Mouse (Mus musculus) C2C12 (cell line): Measurements from ENCODE around the gene Krtap27-1.

Experiments
- CEBPB ChIP-seq: IDR thresholded peaks from one replicate; pipeline ENCODE4 v1.6.1; 2011; ENCODE audit warnings: low read depth, mild to moderate bottlenecking, control low read depth, moderate library complexity
- CTCF ChIP-seq: IDR thresholded peaks from one replicate; pipeline ENCODE4 v1.5.1; 2011; ENCODE audit not compliant: control insufficient read depth, insufficient read depth, insufficient read length
- FOSL1 ChIP-seq: IDR thresholded peaks from one replicate; pipeline ENCODE4 v1.8.0; 2011; ENCODE audit warnings: mild to moderate bottlenecking, low read length; ENCODE audit not compliant: poor library complexity, insufficient read depth, severe bottlenecking
- MAX ChIP-seq: IDR thresholded peaks from one replicate; pipeline ENCODE4 v1.6.1; 2011; ENCODE audit warnings: mild to moderate bottlenecking, control low read depth
- MYOD1 ChIP-seq: IDR thresholded peaks from one replicate; pipeline ENCODE4 v1.6.1; 2011; ENCODE audit warnings: low read depth; ENCODE audit not compliant: control insufficient read depth, insufficient read length
- MYOG ChIP-seq: IDR thresholded peaks from one replicate; pipeline ENCODE4 v1.6.1; 2011; ENCODE audit not compliant: control insufficient read depth, insufficient read length; ENCODE audit errors: extremely low read depth
- USF1 ChIP-seq: IDR thresholded peaks from one replicate; pipeline ENCODE4 v1.6.1; 2011; ENCODE audit warnings: low read depth, mild to moderate bottlenecking, control low read depth, moderate library complexity

DNA sequence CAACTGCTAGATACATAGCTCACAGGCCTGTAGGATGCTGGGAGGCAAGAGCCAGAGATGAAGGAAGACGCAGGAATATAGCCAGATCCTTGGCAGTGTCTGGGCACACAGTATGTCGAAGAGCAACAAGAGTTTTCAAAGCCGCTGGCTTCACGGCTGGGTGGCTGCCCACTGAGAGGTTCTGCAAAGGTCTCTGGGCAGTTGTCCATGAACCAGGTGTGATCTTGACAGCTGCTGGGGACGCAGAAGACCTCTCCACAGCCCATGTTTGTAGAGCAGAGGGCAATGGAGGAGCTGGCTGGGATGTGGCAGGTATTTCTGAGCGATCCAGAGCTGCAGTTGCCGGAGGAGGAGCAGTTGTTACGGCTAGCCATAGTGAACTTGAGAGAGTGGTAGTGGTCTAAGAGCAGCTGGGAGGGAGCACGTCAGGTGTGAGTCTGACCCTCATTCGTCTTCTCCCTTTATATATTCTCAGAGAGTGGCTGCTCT is 24.1 kb downstream of the Krtap27-1 start, which contains the start of gene Krtap26-1:
- TF ChIP-seq CTCF: no peak
- no peak for TF ChIP-seq MAX
- no peak for TF ChIP-seq USF1
- TF ChIP-seq MYOD1: no peak
- no peak for TF ChIP-seq CEBPB
- TF ChIP-seq MYOG: no peak
- TF ChIP-seq FOSL1: no peak
